Mouse (Mus musculus): ENCODE measurements at regions not wholly inside any gene's neighbourhood (a gene's known extent, or its start where the extent isn't known, plus 50 kb on each side); places are given as distances from the start of the nearest gene placed in this dataset.

GRCm38 (mm10) chr2:117902837-117903236 is 208.8 kb upstream of the Thbs1 start:
- in situ Hi-C loops (cut with MboI, MseI) = no loop called here

- in situ Hi-C loops (cut with MboI, MseI) = no loop called here
Measured at GRCm38 (mm10) chr2:117903705-117904104, 208.0 kb upstream of the Thbs1 start.

- in situ Hi-C loops (cut with MboI, MseI) = no loop called here
Measured at GRCm38 (mm10) chr2:117906509-117906908, 205.2 kb upstream of the Thbs1 start.

GRCm38 (mm10) chr2:117910781-117911180 is 200.9 kb upstream of the Thbs1 start:
- in situ Hi-C loops (cut with MboI, MseI) = loop anchor here (5.0 kb wide), 1 partner anchor 202 kb away; the partner anchor contains the start of gene Thbs1

GRCm38 (mm10) chr2:117912722-117913121 is 199.0 kb upstream of the Thbs1 start:
- in situ Hi-C loops (cut with MboI, MseI) = loop anchor here (5.0 kb wide), 1 partner anchor 200 kb away; the partner anchor contains the start of gene Thbs1

- in situ Hi-C loops (cut with MboI, MseI) = loop anchor here (5.0 kb wide), 1 partner anchor 198 kb away; the partner anchor contains the start of gene Thbs1
Measured at GRCm38 (mm10) chr2:117913846-117914245, 197.8 kb upstream of the Thbs1 start.

- in situ Hi-C loops (cut with MboI, MseI) = no loop called here
Measured at GRCm38 (mm10) chr2:117915821-117916220, 195.9 kb upstream of the Thbs1 start.

GRCm38 (mm10) chr2:117917181-117917580 is 194.5 kb upstream of the Thbs1 start:
- in situ Hi-C loops (cut with MboI, MseI) = no loop called here

GRCm38 (mm10) chr2:117924877-117925276 is 186.8 kb upstream of the Thbs1 start:
- in situ Hi-C loops (cut with MboI, MseI) = no loop called here

GRCm38 (mm10) chr2:117925412-117925811 is 186.3 kb upstream of the Thbs1 start:
- in situ Hi-C loops (cut with MboI, MseI) = no loop called here

GRCm38 (mm10) chr2:117928062-117928461 is 183.6 kb upstream of the Thbs1 start:
- in situ Hi-C loops (cut with MboI, MseI) = no loop called here

- in situ Hi-C loops (cut with MboI, MseI) = no loop called here
Measured at GRCm38 (mm10) chr2:117929586-117929985, 182.1 kb upstream of the Thbs1 start.

- in situ Hi-C loops (cut with MboI, MseI) = no loop called here
Measured at GRCm38 (mm10) chr2:117930895-117931537, 180.7 kb upstream of the Thbs1 start.

GRCm38 (mm10) chr2:117936590-117936989 is 175.1 kb upstream of the Thbs1 start:
- in situ Hi-C loops (cut with MboI, MseI) = no loop called here

GRCm38 (mm10) chr2:117938283-117939049 is 173.2 kb upstream of the Thbs1 start:
- in situ Hi-C loops (cut with MboI, MseI) = no loop called here

- in situ Hi-C loops (cut with MboI, MseI) = no loop called here
Measured at GRCm38 (mm10) chr2:117941517-117942096, 170.1 kb upstream of the Thbs1 start.

- in situ Hi-C loops (cut with MboI, MseI) = no loop called here
Measured at GRCm38 (mm10) chr2:117943666-117944065, 168.0 kb upstream of the Thbs1 start.

- in situ Hi-C loops (cut with MboI, MseI) = no loop called here
Measured at GRCm38 (mm10) chr2:117944325-117944724, 167.4 kb upstream of the Thbs1 start.

- in situ Hi-C loops (cut with MboI, MseI) = no loop called here
Measured at GRCm38 (mm10) chr2:117944942-117945341, 166.7 kb upstream of the Thbs1 start.

GRCm38 (mm10) chr2:117950431-117951336 is 161.0 kb upstream of the Thbs1 start:
- in situ Hi-C loops (cut with MboI, MseI) = no loop called here

- in situ Hi-C loops (cut with MboI, MseI) = no loop called here
Measured at GRCm38 (mm10) chr2:117951337-117951718, 160.3 kb upstream of the Thbs1 start.

GRCm38 (mm10) chr2:117958737-117959136 is 152.9 kb upstream of the Thbs1 start:
- in situ Hi-C loops (cut with MboI, MseI) = no loop called here

All from regulatory T cell (primary cell).